Mouse (Mus musculus) gastrocnemius, postnatal 25 days (tissue): ENCODE measurements around the gene Fbln2. TPM values are rescaled to one million over a fixed set of nuclear protein-coding genes. Genes with fewer than 3 reads are reported as not detected.

Experiments
- DNase-seq: peaks from one replicate; pipeline ENCODE4 v3.0.0; 2022
- total RNA-seq, 2 experiments: library from RNA; stranded (reverse); gene quantifications; 1 replicate in 1 of 2; 2 replicates in 1 of 2; pipeline ENCODE4 v1.2.3; 2021

Gene Fbln2
- total RNA-seq, 2 experiments from 2014 or later = 47.7 to 50.2 TPM

GRCm38 (mm10) chr6:91192421-91192820 is 19.8 kb upstream of the Fbln2 start:
- no peak for DNase-seq

- DNase-seq = no peak
Measured at GRCm38 (mm10) chr6:91192851-91193545, 19.3 kb upstream of the Fbln2 start.

- DNase-seq = no peak
Measured at GRCm38 (mm10) chr6:91198456-91198855, 13.8 kb upstream of the Fbln2 start.

GRCm38 (mm10) chr6:91200429-91201188 is 11.6 kb upstream of the Fbln2 start:
- DNase-seq = no peak

GRCm38 (mm10) chr6:91201881-91202341 is 10.3 kb upstream of the Fbln2 start:
- DNase-seq = peak; percentile 77

- DNase-seq = no peak
Measured at GRCm38 (mm10) chr6:91202571-91202970, 9.7 kb upstream of the Fbln2 start.

GRCm38 (mm10) chr6:91205346-91205745 is 6.9 kb upstream of the Fbln2 start:
- DNase-seq = no peak

GRCm38 (mm10) chr6:91205791-91206190 is 6.5 kb upstream of the Fbln2 start:
- no peak for DNase-seq

- no peak for DNase-seq
Measured at GRCm38 (mm10) chr6:91207491-91207890, 4.8 kb upstream of the Fbln2 start.

GRCm38 (mm10) chr6:91209780-91210179 is 2.5 kb upstream of the Fbln2 start:
- DNase-seq = no peak

GRCm38 (mm10) chr6:91210852-91211251 is 1.4 kb upstream of the Fbln2 start:
- no peak for DNase-seq

- peak; percentile 86 for DNase-seq
Measured at GRCm38 (mm10) chr6:91212571-91212970, 316 bp downstream of the Fbln2 start.

- no peak for DNase-seq
Measured at GRCm38 (mm10) chr6:91213287-91214218, 1.3 kb downstream of the Fbln2 start.

- no peak for DNase-seq
Measured at GRCm38 (mm10) chr6:91215454-91215853, 3.2 kb downstream of the Fbln2 start.

- no peak for DNase-seq
Measured at GRCm38 (mm10) chr6:91218445-91218844, 6.2 kb downstream of the Fbln2 start.

- DNase-seq = no peak
Measured at GRCm38 (mm10) chr6:91218871-91219270, 6.6 kb downstream of the Fbln2 start.

GRCm38 (mm10) chr6:91220062-91220461 is 7.8 kb downstream of the Fbln2 start:
- no peak for DNase-seq

- no peak for DNase-seq
Measured at GRCm38 (mm10) chr6:91221094-91221493, 8.8 kb downstream of the Fbln2 start.

GRCm38 (mm10) chr6:91222694-91223346 is 10.6 kb downstream of the Fbln2 start:
- no peak for DNase-seq

GRCm38 (mm10) chr6:91224939-91225338 is 12.7 kb downstream of the Fbln2 start:
- DNase-seq = no peak

- no peak for DNase-seq
Measured at GRCm38 (mm10) chr6:91225346-91225745, 13.1 kb downstream of the Fbln2 start.

- DNase-seq = no peak
Measured at GRCm38 (mm10) chr6:91226058-91226457, 13.8 kb downstream of the Fbln2 start.
